Mouse (Mus musculus) testis, postnatal 14 days (tissue): ENCODE data around the gene Gm3676.
"Not testable (repeated sequence)": the region's sequence is repeated elsewhere in the genome, so short reads cannot be mapped to it uniquely, and the experiment has no call there.

Experiments
- DNase-seq: peaks from one replicate; pipeline ENCODE4 v3.0.0; 2021; ENCODE audit warnings: low spot score

The Gm3676 gene

GRCm38 (mm10) chr14:41646387-41646786 is at the start of gene Gm3676:
TSS of gene Gm3676 (minus strand) at chr14:41646487.
- DNase-seq = not testable (repeated sequence)

GRCm38 (mm10) chr14:41648176-41648575 is 1.9 kb upstream of the Gm3676 start:
- not testable (repeated sequence) for DNase-seq

GRCm38 (mm10) chr14:41630144-41630543 is 16.1 kb downstream of the Gm3676 start:
- DNase-seq = not testable (repeated sequence)

GRCm38 (mm10) chr14:41624512-41624911 is 21.8 kb downstream of the Gm3676 start, which contains the start of gene Gm3072:
TSS of gene Gm3072 (minus strand) at chr14:41624612.
- not testable (repeated sequence) for DNase-seq

- DNase-seq = peak; percentile 3
Observed at GRCm38 (mm10) chr14:41622535-41622934, 23.8 kb downstream of the Gm3676 start.

GRCm38 (mm10) chr14:41610690-41611089 is 35.6 kb downstream of the Gm3676 start:
- peak; percentile 7 for DNase-seq

- not testable (repeated sequence) for DNase-seq
Observed at GRCm38 (mm10) chr14:41600935-41601334, 45.4 kb downstream of the Gm3676 start.
